Mouse (Mus musculus): ENCODE data around the gene Dock10.

Dock10 gene

DNA sequence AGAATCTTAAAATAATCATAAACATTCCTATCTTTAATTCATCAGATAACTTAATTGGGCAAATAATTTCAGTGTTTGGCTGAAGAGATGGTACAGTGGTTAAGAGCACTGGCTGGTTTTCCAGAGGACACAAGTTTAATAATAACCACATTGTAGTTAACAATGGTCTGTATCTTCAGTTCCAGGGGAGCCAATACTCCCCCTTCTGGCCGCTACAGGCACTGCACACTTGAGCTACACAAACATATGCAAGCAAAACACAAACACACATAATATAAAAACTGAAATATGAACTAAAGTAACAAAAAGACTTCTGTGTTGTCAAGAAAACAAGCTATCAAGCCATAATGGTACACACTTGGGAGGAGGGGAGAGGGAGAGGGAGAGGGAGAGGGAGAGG, 102.5 kb downstream of the Dock10 start:
- 59% methylated on average over 1 of the region's 1 CpGs for WGBS

DNA sequence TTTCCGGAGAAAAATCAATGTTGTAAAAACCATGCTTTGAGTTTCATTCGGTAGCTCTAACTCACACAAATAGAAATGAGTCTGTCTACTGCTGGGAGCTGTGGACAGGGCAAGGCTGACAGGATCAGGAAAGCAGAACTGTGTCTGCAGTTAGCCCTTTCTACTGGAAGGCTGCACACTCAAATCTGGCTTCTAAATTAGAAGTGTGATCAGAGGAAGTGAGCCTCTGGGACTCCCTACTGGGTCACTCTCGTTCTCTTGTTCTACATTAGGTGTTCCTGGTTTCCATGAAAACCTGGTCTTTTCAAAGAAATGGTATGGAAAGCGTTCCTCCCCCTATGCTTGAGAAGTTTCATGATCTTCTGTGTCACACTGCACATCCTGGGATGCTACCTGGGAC, 103.1 kb downstream of the Dock10 start:
- 72% methylated on average over 4 of the region's 4 CpGs for WGBS

DNA sequence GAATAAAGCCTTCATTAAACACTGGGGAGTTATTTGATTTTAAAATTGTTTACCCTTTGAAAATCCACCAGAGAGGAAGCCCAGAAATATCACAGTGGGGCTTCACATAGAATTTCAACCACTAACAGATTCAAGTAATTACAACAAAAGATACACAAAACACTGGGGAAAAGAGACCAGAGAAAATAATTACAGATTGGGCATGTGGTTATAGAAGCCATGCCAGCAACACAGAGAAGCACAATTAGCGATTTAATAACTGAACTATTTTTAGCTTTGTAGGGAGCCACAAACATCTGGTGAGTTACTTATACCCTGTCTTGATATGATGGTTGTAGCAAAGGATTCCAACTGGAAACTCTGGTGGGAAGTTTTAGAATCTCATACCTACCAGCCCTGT, 104.2 kb downstream of the Dock10 start:
- 71% methylated on average over 1 of the region's 1 CpGs for WGBS

DNA sequence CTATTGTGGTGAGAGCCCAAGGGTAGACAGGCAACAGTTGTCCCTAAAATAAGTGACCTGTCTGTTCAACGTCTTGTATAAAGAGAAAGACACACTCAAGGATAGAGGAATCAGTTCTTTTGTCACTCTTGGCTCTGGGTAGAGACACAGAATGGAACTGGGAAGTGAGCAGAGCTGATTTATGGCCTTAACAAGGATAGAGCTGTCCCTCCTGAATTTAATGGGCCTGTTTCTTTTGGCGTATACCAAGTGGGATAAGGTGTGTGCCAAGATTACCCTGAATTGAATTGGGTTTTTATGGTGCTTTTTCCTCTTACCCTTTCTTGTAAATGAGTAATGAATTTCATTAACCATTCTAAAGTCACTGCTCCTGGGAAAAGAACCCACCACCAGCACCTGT, 106.2 kb downstream of the Dock10 start:
- WGBS, result 74% methylated on average over 2 of the region's 2 CpGs

DNA sequence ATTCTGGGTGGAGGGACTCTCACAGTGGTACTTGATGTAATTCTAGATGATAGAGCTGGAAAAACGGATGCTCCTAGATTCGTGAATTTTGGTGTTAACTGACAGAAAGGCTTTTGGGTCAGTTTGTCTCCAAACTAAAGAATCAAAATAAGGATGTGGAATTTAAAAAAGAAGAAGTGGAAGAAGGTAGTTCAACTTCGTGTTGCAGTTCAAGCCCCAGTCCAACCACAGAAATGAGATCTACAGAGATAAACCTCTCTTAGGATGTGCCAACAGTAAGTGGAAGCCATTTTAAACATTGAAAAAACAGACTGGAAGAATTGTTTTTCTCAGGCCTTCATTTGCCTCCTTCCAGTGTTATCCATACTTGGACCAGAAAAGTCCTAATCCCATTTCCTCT, 111.7 kb downstream of the Dock10 start:
- WGBS, result 87% methylated on average over 3 of the region's 3 CpGs

DNA sequence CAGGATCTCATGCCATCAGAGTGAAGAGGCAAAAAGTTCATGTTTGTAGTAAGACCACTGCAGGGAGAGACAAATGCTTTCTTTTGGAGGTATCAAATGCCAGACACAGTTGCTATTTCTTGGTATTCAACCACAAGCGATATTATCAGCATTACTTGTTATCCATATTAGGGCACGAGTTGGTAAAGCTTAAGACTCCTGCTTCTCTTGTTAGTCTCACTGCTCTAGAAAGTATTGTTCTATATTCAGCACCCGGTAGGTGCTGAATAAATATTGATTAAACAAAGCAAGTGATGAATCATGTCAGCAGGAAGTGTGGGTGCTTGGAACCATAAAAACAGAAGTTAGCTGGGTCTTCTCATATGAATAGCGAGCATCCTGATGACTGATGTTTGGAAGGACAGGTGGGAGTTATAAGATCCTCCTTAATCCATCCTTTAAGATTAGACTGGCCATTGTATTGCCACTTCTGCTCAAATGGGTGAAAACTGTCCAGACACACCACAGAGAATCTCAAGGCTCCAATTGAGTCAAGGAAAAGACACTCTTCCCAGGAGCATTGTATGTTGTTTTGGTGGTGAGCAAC, 114.4 kb downstream of the Dock10 start:
- 74% methylated on average over 4 of the region's 4 CpGs for WGBS

DNA sequence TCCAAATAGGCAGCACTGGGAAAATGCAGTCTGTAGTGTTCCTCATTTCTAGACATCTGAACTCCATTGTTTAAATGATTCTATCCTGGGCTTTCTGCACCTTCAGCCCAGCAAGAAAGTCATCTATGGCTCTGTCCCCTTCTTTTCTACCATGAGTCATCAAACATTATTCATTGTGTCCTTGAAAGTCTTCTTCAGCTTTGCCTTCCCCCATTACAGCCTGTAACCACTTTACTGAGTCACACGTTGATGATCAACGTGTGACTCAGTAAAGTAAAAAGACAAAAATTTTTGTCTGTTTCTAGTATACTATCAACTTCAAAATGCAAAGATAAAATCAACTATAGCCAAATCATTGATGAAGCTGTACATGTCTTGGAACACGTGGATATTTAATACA, 116.5 kb downstream of the Dock10 start:
- WGBS, result 52% methylated on average over 3 of the region's 3 CpGs

DNA sequence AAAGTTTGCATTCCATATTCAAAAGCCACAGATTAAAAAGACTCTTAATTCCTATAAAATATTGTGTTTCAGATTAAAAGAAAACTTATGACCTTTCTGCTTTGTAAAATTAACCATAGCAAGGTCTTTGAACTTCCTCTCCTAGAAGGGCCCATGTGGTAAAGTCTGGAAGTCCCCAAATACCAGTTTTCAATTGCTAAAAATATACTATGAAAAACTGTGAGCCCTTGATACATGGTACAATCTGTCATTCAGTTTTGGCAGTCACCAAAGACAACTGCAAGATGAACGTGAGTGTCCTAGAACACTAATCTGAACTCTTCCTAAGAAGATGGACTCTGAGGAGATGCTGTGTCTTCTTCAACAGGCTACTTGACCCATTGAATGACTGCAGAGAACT, 117.0 kb downstream of the Dock10 start:
- WGBS, result 64% methylated on average over 1 of the region's 1 CpGs

DNA sequence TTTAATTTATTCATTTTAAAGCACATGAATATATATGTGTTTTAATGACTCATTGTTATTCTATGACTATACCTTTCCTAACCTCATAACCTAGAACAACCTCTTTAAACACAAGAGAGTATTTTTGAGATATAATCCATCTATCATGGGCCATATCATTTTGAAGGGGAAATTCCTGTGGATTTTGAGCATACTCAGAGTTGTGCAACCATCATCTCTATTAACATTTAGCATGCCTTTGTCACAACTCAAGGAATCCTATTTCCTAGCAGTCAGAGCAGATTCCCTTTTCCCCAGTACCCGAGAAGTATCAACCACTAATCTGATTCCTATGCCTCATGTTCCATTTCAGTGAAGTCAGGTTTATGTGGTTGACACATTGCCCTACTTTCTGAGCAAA, 118.8 kb downstream of the Dock10 start:
- 96% methylated on average over 1 of the region's 1 CpGs for WGBS

DNA sequence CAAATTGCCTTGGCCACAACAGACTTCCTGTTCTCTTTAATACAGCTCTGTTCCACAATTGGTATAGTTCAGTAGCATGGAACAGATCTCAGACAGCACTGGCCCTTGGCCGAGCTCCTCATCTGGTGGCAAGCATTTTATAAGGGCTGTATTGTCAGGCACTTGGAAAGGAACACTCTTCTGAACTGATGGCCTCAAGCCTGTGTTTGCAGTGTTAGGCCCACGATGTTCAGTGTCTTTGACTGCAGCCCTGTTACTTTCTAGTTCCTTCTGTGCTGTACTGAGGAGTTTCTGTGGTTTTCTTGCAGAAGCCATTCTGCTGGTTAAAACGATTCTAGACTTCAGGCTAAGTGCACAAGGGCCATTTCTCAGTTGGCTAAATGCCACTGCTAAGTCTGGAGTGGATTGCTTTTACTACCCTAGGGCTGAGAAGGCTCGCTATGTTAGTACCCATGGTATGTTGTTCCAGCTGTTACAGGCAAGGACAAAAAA, 121.1 kb downstream of the Dock10 start:
- WGBS, result 51% methylated on average over 4 of the region's 4 CpGs

DNA sequence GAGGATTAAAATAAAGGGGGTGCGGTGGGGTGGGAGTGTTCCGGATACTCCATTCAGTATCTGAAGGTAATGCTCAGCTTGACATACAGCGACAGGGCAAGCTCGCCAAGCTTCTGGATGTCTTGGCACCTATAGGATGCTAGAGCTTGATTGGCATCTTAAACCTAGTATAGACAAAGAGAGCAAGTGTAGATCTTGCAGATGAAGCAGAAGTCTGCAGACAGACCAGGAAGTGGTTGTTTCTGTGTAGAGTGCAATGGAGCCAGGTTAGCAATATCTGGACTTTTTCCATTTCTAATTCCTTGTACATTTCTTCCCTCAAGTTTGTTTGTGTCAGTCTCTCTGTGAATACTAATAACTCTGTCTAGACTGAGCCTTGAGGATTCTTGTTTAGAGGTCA, 122.5 kb downstream of the Dock10 start:
- WGBS, result 94% methylated on average over 4 of the region's 4 CpGs

DNA sequence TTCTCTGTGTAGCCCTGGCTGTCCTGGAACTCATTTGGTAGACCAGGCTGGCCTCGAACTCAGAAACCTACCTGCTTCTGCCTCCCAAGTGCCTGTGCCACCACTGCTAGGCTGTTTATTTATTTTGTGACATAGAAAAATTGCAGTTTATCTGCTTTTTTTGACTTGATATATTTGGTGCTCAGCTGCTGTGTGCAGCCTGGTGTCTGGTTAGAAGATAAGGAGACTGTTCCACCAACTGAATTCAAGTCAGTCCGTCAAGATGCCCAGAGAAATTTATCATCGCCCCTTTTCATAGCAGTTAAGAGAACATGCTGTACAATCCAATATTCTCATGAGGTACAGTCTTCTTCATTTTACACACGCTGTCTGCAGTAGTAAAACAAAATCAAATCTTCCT, 124.8 kb downstream of the Dock10 start:
- 89% methylated on average over 4 of the region's 4 CpGs for WGBS

DNA sequence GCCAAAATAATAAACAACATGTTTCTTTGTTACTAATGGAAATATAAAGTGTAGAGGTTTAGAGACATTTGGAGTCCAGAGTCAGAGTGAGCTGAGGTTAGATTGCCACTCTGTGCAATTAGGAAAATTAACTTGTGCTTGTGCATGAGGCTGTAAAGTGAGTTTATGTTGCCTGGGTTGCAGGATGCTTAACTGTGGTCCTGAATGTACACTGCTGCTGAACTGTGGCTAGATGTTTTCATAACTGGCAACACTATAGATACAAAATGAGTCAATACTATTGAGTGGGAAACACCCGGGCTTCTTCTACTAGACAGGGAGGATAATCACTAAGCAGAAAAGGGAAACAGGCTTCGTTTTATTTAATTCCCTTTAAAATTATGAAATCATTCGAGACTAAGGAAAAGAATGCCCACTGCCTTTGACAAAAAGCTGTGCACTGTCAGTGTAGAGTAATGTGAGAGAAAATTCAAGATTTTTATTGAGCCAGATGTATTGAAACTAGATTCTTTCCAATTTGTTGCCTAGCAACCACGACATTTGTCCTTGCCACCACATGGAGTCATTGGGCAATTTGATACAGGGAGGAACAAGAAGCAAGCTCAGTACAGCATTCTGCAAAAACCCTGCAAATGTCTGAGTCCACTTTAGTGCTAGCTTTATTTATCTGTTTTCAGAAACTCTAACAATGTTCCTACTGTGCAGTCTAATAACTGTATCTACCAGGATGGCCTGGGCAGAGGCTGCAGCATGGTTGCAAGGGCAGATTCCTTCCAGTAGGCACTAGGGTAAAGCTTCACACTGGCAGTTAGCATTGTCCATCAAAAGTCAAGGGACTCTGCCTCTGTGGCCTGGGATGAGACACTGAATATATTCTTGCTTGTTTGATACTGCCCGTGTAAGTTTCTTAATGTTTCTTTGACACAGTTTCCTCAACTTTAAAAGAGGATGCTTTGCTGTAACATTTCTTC, 127.9 kb downstream of the Dock10 start:
- 38% methylated on average over 5 of the region's 5 CpGs for WGBS

DNA sequence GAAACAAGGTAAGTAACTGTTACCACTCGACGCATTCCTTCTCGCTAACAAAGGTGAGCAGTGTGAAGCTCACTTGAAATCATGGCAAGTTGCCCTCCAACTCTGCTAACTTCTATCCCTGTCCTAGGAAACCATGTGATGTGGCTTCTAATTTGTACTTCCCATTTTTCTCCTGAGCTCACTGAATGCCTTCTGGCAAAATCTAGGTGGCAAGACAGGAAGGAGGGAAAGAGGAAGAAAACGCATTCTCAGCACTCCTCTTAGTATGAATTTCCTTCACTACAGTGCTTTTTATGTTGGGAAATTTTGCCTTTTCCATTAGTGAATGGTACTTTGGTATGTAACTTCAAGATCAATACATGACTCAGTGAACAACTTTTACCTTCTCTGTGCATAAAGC, 131.5 kb downstream of the Dock10 start:
- WGBS, result 87% methylated on average over 4 of the region's 4 CpGs

DNA sequence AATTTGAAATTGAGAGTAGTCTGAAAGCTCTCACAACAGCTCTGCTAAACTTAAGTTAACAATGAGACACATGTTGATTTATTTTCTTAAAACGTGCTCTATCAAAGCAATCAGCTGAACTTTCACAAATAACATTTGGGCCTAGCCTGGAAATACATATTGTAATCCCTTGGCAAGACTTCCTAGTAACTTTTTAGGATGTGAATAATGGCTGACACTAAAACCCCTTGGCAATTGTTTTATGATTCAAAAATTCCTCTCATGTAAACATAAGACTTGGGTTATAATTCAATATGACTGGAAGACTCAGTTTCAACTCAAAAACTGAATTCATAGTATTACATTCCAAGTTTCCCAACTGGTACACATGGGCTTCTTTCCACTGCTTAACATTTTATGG, 133.0 kb downstream of the Dock10 start:
- WGBS, result 75% methylated on average over 1 of the region's 1 CpGs

DNA sequence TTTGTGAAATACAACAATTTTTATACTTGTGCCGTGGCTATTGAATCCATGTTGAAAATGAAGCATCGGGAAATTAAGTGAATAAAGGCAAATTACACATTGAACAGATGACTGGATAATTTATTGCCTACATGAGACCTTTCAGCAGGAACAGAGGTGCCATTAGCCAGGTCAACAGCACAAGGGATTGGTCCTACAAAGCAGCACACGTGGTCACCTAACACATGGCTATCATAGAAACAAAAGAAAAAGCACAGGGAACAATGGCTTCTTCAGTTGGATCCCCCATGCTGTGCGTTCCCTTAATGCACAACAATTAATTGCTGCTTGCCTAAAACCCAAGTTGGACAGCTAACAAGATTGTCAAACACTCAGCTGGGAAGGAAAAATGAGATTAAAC, 133.8 kb downstream of the Dock10 start:
- WGBS, result 71% methylated on average over 4 of the region's 4 CpGs

DNA sequence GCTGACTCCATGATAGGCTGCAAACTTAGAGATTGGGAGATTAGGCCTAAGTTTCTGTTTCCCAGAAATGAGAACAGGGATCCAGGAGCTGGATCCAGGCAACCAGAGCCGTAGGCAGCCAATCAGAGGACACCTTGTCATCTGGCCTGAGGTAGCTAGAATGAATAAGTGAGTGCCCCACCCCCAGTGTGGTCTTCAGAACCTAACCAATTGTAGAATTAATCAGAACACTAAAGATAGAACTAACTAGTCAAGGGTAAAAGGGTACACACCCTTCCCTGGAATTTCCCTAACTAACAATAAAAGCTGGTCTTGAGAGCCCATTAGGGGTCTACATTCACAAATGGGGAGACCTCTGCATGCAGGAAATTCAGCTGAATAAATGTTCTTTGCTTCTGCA, 135.7 kb downstream of the Dock10 start:
- WGBS, result 94% methylated on average over 1 of the region's 1 CpGs

DNA sequence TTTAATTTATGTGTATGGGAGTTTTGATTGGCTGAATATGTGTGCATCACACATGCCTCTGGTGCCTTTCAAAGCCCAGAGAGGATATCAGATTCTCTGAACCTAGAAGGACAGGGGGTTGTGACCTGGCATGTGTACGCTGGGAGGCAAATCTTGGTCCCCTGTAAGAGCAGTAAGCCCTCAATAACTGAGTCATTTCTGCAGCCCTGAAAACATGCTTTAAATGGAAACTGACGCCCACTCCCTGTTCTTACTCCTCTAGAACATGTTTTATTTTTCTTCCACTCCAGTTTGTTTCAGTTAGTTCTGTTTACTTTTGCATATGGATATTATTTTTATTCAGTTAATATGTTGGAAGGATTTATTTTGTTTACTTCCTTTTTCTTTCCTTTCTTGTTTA, 139.2 kb downstream of the Dock10 start:
- WGBS, result 65% methylated on average over 2 of the region's 2 CpGs

DNA sequence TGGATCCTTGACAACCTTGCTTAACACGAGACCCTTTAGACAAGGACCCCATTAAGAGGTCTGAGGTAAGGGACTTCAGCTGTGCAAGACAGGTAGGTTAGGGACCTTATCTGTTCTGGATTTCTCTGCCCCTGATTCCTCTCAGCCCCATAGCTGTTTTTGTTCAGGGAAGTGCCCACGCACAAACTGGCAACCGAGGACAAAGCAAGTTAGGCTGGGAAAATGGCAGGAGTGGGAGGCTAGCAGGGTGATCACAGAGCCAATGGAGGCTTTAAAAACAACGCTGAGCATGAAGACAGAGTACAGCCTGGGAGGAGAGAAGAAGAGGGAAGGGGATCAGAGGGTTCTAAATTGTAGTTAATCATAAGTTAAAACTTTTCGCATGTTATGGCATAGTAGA, 141.7 kb downstream of the Dock10 start:
- 72% methylated on average over 5 of the region's 5 CpGs for WGBS

DNA sequence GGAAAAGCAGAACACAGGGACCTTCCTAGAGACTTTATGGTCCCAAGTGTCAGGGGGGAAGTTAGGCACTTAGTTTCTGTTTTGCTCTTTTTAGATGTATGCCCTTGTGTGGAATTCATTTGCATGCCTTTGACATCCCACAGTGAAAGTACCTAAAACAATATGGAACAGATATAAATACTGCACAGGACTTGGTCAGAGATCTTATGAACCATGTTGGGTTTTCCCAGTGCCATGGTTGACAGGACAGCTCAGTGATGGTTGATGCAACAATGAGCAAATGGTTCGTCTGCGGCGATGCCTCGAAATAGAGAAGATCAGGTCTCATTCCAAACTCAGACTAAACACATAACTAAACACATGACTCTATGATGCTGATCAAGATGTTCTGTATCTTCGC, 143.6 kb downstream of the Dock10 start:
- WGBS, result 94% methylated on average over 5 of the region's 5 CpGs

DNA sequence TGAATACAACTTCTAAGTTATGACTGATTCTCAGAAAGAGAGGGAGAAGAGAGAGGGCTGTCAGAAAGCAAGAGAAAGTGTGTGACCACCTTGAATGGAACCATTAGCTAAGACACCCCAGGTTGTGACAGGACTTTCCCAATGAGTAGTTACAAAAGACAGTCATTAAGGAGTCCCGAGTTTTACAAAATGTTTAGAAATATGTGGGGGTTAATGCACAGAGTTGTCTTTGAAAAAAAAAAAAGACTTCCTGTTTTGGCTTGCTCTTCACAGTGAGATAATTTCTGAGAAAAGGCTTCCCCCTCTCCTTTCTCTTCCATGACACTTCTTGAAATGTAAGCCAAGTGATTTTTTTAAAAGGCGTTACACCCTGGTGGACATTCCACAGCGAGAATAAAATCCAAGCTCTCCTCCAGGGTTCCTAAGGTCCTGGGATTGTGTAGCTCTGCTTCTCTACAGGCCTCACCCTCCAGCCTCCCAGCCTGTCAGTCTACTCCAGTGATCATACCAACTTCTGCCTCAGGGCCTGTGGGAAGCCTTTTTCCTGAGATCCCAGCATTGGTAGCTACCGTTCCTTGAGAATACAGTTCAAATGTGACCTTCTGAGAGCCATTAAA, 144.8 kb downstream of the Dock10 start:
- 79% methylated on average over 4 of the region's 4 CpGs for WGBS

DNA sequence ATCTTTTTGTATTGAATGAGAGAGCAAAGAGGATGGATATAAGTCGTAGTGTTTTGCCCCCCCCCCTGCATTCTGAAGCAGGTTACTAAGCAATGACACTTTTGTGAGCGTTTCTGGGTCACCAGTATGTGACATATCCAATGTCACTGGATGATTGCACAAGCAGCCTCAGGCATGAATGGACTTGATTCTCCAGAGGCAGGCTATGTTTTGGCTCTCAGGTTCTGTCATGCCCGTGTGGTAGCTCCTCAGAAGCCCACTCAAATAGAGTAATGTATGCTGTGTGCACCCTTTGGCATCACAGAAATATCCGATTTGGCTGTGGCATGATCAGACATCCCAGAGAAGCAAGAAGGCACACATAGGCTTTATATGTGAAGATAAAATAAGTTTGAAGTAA, 150.8 kb downstream of the Dock10 start:
- 86% methylated on average over 4 of the region's 4 CpGs for WGBS

Data from cerebral cortex, adult 2 months (tissue).